Mouse (Mus musculus) right cerebral cortex, adult 2 months (tissue): ENCODE data around the gene Cyp2d9.
"Not testable (repeated sequence)": the region's sequence is repeated elsewhere in the genome, so short reads cannot be mapped to it uniquely, and the experiment has no call there.

ENCODE experiments used
- DNase-seq, 2 experiments: peaks; one replicate each; pipeline ENCODE4 v3.0.0; 2021 to 2022; ENCODE audit warnings: low spot score in 2 of 2

Cyp2d9 gene

GRCm38 (mm10) chr15:82433137-82433536 is at the start of gene Cyp2d9:
Cyp2d9 (plus strand) TSS chr15:82433437.
- no peak for DNase-seq

GRCm38 (mm10) chr15:82385729-82386128 is 47.5 kb upstream of the Cyp2d9 start:
- no peak for DNase-seq

- DNase-seq = not testable (repeated sequence)
Measured at GRCm38 (mm10) chr15:82389916-82390315, 43.3 kb upstream of the Cyp2d9 start.

GRCm38 (mm10) chr15:82393922-82394321 is 39.3 kb upstream of the Cyp2d9 start, which contains the start of gene Cyp2d11:
Cyp2d11 (minus strand) TSS chr15:82394022.
- DNase-seq = not testable (repeated sequence)

GRCm38 (mm10) chr15:82395955-82396354 is 37.3 kb upstream of the Cyp2d9 start:
- DNase-seq = not testable (repeated sequence)

- no peak for DNase-seq
Measured at GRCm38 (mm10) chr15:82401516-82401915, 31.7 kb upstream of the Cyp2d9 start.

GRCm38 (mm10) chr15:82402106-82402505 is 31.1 kb upstream of the Cyp2d9 start:
- DNase-seq = no peak

- no peak for DNase-seq
Measured at GRCm38 (mm10) chr15:82402741-82403140, 30.5 kb upstream of the Cyp2d9 start.

GRCm38 (mm10) chr15:82403606-82404005 is 29.6 kb upstream of the Cyp2d9 start:
- no peak for DNase-seq

GRCm38 (mm10) chr15:82404163-82404562 is 29.1 kb upstream of the Cyp2d9 start:
- no peak for DNase-seq

- DNase-seq = no peak
Measured at GRCm38 (mm10) chr15:82406981-82407380, 26.3 kb upstream of the Cyp2d9 start, which contains the start of gene Cyp2d10. Cyp2d10 (minus strand) TSS chr15:82407195.

- DNase-seq = no peak
Measured at GRCm38 (mm10) chr15:82407536-82407935, 25.7 kb upstream of the Cyp2d9 start.

- peak; percentile 81 to 87 for DNase-seq
Measured at GRCm38 (mm10) chr15:82416797-82417789, 16.1 kb upstream of the Cyp2d9 start.

- DNase-seq = no peak
Measured at GRCm38 (mm10) chr15:82418616-82419015, 14.6 kb upstream of the Cyp2d9 start.

GRCm38 (mm10) chr15:82422935-82423334 is 10.3 kb upstream of the Cyp2d9 start:
- DNase-seq = no peak

GRCm38 (mm10) chr15:82423471-82423870 is 9.8 kb upstream of the Cyp2d9 start:
- DNase-seq = no peak

GRCm38 (mm10) chr15:82433621-82434020 is 384 bp downstream of the Cyp2d9 start:
- no peak for DNase-seq

GRCm38 (mm10) chr15:82434541-82434940 is 1.3 kb downstream of the Cyp2d9 start:
- no peak for DNase-seq

GRCm38 (mm10) chr15:82435011-82435410 is 1.8 kb downstream of the Cyp2d9 start:
- no peak for DNase-seq

GRCm38 (mm10) chr15:82435606-82436005 is 2.4 kb downstream of the Cyp2d9 start:
- no peak for DNase-seq

- no peak for DNase-seq
Measured at GRCm38 (mm10) chr15:82437975-82438617, 4.9 kb downstream of the Cyp2d9 start.

- DNase-seq = no peak
Measured at GRCm38 (mm10) chr15:82443658-82444057, 10.4 kb downstream of the Cyp2d9 start.

GRCm38 (mm10) chr15:82445196-82445595 is 12.0 kb downstream of the Cyp2d9 start:
- no peak for DNase-seq
